Mouse (Mus musculus) bone marrow macrophage, adult 2 months (primary cell): ENCODE results near the gene Sfpq.

ENCODE experiments used
- CTCF ChIP-seq: IDR thresholded peaks from 2 replicates; pipeline ENCODE4 v1.5.1; 2012; ENCODE audit warnings: low read depth, mild to moderate bottlenecking, low read length, moderate library complexity
- POLR2A ChIP-seq: IDR thresholded peaks from 2 replicates; pipeline ENCODE4 v1.6.1; 2012; ENCODE audit warnings: mild to moderate bottlenecking, low read depth, low read length, borderline replicate concordance

DNA sequence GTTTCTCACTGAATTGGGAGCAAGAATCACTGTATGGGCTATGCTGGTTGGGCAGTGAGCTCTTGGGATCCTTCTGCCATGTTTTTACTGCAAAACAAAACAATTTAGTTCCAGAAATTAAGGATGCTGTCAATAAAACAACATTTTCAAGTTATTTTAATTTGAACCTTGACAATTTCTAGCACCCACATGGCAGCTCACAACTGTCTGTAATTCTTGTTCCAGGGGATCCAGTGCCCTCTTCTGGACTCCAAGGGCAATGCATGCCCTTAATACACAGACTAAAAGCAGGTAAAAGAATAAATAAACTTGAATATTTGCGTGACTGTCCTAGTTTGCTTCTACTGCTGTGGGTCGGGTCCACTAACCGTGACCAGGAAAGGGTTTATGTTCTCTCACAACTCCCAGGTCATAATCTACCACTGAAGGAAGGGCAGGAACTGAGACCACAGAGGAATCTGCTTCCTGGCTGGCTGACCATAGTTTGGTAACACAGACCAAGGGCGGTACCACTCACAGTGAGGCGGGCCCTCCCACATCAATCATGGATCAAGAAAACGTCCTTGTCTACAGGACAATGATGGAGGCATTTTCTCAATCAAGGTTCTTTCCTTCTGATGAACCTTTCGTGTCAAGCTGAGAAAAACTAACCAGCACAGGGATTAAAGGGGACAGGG is 33.5 kb downstream of the Sfpq start:
- TF ChIP-seq CTCF (no peak), POLR2A (no peak)
